Mouse (Mus musculus) hematopoietic multipotent progenitor cell, adult 10-12 weeks (in vitro differentiated cells): ENCODE results near the gene Naxd. TPM values are rescaled to one million over a fixed set of nuclear protein-coding genes. Genes with fewer than 3 reads are reported as not detected.

Experiments
- polyA plus RNA-seq: library from polyadenylated mRNA; stranded (reverse); fragments of >175 nt; gene quantifications from 2 replicates; pipeline ENCODE4 v1.2.3, GENCODE M21; 2012; ENCODE audit warnings: low replicate concordance

Naxd gene
- 29.5 and 50.4 TPM in 2 replicates for polyA plus RNA-seq

DNA sequence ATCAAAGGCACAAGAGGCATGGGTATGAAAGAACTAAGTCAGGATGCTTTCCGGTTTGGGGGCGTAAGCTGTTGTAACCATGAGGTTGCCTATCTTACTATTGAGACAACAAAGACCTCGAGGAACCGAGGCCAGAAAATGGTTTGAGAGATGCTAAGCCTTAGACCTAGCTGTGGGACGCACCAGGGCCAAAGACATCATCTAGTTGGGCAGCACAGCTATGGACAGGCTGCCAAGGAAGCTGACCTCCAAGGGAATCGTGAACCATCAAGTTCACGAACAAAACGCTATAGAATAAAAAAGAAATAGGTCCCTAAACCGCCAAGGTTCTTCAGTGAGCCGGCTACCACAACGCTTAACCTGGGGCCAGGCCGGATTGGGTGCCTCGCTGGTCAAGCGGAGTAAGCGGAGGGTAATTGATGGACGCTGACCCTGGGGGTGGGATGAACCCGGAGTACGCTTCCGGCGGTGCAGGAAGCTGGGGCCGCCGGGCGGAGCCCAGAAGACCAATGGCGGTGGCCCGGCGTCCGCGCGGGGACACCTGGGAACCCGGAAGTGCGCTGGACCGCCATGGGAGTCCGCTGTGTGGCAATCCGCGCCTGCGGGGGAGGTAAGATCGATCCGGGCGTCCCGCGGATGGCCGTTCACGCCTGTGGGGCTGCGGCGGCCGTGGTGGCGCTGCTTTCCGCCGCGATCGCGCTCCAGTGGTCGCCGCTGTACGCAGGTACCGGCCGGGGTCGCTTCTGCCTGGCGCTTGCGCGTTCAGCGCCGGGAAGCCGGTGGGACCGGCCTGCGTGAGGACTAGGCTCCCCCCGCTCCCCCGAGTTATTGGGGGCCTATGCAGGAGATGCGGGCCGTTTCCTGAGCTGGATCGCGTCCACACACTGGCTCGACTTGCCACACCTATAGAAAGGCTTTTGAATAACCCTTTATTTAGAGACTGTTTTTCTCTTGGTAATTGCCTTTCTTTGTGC lies at the start of gene Naxd:
Gene Naxd (plus strand): TSS at position 490 of the 974 bp plus-strand sequence.

DNA sequence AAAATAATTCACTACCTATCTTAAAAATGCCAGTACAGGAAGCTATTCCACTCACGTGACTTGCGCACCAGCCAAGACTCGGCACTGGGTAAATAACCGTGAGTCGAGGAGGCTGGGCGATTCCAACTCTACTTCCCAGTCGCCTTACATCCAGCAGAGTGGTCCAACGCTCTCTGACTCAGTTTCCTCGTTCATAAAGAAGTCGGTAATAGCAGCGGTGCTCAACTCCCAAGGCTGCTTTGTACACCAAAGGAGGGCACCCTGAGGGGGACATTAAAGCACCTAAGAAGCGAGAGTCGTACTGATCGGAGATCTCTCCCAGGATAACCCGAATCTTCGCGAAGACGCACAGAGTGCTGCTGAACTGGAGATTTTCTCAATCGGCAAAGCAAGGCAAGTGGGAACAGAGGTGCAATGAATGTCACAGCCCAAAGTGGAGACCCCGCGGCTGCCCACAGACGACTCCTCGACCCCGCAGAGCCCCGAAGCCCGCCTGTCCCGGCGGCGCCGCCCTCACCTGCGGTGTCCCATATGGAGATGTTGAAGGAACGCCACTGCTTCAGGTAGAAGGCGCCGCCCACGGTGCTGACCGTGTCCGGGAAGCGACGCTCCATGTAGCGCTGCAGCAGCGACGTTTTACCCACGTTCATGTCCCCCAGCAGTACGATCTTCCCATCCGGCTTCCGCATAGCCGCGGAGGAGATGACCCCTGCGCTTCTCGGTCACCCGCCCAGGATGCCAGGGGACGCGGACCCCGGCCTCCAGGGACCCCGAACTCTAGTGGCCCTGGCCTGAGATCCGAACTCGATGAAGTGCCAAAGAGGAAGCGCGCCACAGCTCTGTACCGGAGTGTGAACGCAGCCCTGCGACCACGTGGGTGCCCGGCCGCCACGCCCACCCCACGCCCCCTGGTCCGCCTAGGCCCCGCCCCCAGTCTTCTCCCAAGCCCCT lies 19.2 kb upstream of the Naxd start, which contains the start of gene Rab20:
Gene Rab20 (minus strand): TSS at position 900 of the 951 bp plus-strand sequence.

DNA sequence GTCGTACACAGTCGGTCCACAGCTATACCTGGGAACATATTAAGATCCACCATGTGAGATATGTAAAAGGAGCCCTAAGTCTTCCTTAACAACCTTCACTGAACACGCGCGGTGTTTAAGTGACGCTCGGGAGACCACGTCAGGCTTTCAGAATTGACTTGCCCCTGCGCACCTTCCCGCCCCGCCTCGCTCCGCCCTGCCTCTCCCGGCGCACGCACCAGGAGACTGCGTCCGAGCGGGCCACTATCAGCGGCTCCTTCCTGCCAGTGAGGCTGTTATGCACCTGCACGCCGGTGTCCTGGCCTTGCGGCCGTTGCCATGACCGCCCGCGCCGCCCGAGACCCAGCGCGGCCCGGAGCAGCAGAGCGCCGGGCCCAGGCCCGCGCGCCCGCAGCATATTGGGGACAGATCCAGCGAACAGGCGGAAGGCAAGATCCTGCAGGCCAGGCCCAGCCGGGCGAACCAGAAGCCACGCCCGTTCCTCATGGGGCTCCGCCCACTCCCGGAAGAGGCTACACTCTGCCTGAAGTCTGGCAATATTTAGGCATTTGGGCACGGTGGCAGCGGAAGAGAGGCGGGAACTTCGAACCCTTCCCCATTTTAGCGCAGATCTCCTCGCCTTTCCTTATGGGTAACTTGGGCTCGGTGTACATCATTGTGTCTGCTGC lies 53.1 kb downstream of the Naxd start, which contains the start of gene Cars2:
Gene Cars2 (minus strand): TSS at position 503 of the 668 bp plus-strand sequence.

DNA sequence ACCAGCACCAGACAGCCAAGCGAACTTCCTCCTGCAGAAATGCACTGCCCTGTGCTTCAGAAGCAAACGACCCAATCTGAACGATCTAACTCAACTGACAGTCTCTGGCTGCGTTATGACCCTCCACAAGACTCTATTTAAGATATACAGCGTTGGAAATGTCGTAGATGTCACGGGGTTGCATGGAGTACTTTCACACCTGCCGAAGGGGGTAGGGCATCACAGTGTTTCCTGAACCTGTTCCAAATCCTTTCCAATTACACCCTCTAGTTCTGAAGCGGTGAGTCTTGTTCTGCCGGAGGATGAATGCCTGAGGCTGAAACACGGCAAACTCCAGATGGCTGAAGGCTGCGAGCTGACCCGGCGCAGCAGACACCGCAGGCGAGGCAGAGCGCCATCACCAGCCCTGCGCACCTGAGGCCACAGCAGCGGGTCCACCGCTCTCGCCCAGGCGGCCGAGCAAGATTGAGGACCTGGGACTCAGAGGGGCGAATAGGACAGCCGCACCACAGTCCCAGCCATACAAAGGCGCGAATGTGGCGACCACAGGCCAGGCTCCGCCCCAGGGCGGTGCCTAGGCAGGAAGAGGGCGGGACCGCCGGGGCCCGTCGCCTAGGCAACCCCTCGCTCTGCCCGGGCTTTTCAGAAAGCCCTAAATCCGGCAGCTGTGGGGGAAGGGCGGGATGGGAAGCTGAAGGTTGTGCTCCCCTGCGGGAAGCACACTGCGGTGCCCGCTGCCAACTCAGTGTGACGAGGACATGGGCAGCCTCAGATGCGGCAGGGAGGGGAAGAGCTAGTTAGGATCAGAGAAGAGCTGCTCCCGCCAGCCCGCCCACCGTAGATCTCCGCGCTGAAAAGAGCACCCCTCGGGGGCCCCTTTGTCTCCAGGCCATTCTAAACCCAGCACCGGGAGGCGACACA lies 57.8 kb downstream of the Naxd start, which contains the start of gene Ing1:
Gene Ing1 (plus strand): TSS at position 773 of the 921 bp plus-strand sequence.

Other genes with a start within 250 kb of the Naxd start
- 1.6 and 5.5 TPM in 2 replicates for gene Col4a2, start 184.7 kb upstream of the Naxd start, polyA plus RNA-seq
- gene Col4a1, start 184.7 kb upstream of the Naxd start, polyA plus RNA-seq: 2.5 and 7.4 TPM in 2 replicates
- 11.0 and 15.0 TPM in 2 replicates for gene Rab20, start 18.8 kb upstream of the Naxd start, polyA plus RNA-seq
- gene Cars2, start 53.3 kb downstream of the Naxd start, polyA plus RNA-seq: 22.5 and 34.8 TPM in 2 replicates
- gene Ing1, start 58.1 kb downstream of the Naxd start, polyA plus RNA-seq: 43.8 and 65.2 TPM in 2 replicates
- gene Ankrd10, start 138.3 kb downstream of the Naxd start, polyA plus RNA-seq: 52.0 and 58.4 TPM in 2 replicates
- gene 1700016D06Rik, start 203.6 kb downstream of the Naxd start, polyA plus RNA-seq: not detected in 2 replicates
- 23.7 and 28.0 TPM in 2 replicates for gene Arhgef7, start 230.2 kb downstream of the Naxd start, polyA plus RNA-seq